Mouse (Mus musculus): ENCODE results near the gene Gpat3.
A peak's percentile ranks its signal among the peaks of the same experiment; 100 is the strongest.

Gene Gpat3

DNA sequence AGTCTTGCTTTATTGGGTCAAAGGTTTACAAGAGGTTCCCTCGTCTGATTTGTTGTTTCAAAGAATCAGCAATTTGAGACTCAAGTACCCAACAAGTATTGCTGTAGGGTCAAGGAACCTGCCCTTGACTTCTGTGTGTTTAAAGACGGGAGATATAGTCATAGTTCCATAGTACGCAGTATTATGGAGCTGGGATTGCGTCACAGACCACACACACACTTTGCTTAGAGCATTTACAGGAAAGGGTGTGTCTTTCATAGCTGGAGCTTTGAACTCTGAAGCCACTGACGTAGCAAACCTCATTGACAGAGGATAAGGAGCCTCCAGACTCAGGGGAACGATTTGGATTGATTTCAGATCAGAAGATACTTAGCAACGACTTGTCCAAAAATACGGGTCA lies 70.9 kb downstream of the Gpat3 start:
- DNase-seq (ENCODE audit: low spot score): no peak

- DNase-seq (ENCODE audit: low spot score): peak; percentile 53
These were observed 71.8 kb downstream of the Gpat3 start for GRCm38 (mm10) chr5:100917252-100917774.

- DNase-seq (ENCODE audit: low spot score): peak; percentile 21
These were observed 73.6 kb downstream of the Gpat3 start for GRCm38 (mm10) chr5:100919069-100919468.

- no peak for DNase-seq (ENCODE audit: low spot score)
These were observed 84.2 kb downstream of the Gpat3 start for GRCm38 (mm10) chr5:100929698-100930097.

DNA sequence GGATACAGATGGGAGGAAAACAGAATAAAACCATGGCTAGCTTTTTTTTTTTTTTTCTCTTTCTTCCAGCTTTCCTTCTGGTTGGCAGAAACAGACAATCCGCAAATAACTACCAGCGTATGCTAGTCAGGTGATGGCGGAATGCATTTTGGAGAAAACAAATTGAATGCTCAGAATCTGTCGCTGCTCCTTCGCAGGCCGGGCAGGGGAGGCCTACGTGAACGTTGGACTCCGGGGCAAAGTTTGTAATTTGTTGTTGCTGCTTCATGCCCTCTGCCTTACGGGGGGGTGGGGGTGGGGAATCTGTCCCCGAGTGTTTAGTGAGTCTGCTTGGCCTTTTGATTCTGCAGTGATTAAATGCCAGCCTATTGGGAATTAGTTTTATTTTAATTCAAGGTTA lies 98.2 kb downstream of the Gpat3 start:
- DNase-seq (ENCODE audit: low spot score): no peak

DNA sequence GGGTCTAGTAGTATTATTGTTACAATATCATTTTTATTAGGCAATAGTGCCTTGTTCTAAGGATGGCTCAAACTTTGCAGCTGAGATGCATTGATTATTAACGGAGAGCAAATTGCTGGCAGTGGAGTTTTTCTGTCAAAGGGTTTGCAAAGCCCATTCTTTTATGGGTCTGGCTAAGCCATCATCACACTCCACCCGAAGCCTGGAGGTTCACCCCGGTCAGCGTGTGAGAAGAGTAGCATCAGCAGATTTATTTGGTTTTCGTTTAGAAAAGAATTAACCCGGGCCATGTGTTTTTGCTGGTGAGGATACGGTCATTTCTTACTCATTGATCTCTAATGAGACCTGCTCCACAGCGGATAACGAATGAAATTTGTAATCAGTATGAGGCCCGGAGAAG lies 99.8 kb downstream of the Gpat3 start:
- no peak for DNase-seq (ENCODE audit: low spot score)
